Mouse (Mus musculus) spleen, embryonic (tissue): ENCODE measurements around the gene Eif4g2.

Experiments used
- CTCF ChIA-PET: fragments of 350-600 bp; sonication (Branson Sonifier 250); formaldehyde crosslinking; loops from one replicate; lab custom pipeline; 2022; lab: Charles Lee

Eif4g2 gene

DNA sequence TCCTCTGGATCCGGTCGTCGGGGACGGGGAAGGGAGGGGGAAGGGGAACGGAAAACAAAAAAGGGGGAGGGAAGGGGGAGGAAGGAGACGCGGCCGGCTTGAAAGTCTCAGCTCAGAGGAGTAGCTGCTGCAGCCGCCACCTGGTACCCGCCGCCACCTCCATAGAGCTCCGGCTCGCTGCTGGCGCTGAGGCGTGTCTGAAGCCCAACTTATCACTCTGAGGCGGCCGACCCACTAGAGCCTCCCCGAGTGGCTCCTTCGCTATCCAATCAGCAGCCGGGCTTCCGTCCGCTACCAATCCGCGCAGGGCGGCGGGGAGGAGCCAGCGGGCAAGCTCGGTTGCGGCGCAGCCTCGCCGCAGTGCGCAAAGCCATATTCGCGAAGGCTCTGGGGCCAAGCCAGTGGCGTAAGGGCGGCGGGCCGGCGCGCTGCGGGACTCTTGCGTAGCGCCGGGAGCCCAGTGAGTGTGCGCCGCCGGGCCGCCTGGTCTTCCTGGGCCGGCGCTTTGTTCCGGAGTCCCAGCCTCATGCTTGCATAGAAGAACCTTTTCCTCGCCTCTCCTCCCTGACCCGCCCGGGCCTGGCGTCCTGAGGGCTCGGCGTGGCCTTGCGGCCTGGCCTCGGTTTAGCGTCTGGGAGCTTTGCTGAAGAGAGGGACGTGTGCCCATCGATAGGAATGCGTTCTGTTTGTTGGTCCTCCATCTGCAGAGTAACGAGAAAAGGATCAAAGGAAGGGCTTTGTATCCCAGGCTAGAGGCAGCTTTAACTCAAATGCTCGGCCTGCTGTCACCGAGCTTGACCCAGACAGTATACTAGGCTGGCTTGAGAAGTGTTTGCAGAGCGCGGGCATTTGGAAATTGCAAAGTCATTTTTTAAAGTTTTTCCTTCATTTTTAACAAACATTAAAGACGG is at the start of gene Eif4g2:
TSS of gene Eif4g2 (minus strand) at position 209 of the 911 bp plus-strand sequence.
- CTCF ChIA-PET, result interaction anchor here (0.8 kb wide), 1 partner anchor 33 kb away, joined by 3 read pairs; no protein-coding TSS in a partner anchor

DNA sequence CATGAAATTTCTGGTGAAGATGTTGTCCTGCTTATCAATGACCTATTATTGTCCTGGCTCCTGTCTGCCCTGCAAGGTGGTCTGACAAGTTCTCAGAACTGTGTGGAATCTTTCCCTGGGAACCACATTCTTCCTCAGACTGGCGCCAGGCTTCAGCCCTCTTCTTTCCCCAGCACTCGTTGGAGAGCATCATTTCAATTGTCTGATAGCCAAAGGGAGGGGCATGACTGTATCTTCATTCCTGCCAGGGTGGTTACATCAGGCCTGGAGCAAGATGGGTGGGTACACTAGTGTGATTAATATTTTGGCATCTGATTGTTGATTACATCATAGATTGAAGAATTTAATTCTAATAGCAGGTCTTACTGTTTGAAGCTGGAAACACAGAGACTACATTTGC is 49.8 kb upstream of the Eif4g2 start:
- CTCF ChIA-PET, result no interaction called here

DNA sequence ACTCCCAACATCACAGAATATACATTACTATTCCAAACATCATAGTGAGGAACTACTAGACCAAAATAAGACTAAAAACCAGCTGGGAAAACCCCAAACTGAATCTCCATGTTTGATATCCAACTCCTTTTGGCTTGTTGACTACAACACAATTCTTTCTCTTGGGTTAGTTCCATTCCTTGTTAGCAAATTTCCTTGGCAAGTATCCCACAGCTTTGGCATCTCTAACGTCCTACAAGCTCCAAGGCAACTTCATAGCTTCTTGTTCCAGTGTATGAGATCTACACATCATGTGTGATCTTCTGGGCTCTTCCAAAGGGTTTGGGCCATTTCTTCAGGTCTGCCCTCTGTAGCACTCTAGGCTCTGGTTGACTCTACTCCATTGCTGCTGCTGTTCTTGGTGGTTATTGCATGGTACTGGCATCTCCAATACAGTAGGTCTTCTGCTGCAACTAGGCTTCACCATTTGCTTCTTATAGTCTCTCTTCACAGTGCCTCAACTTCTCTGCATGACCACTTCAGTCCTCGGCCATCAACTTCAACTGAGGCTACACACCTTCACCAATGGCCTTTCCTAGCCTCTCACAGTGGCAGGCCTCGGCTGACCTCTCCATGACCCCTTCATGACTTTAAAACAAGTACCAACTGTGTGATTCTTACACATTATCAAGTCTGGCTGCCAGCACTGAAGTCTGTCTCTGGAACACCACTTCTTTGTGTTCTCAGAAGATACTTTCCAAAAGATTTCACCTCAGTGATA is 44.0 kb upstream of the Eif4g2 start:
- CTCF ChIA-PET, result no interaction called here

DNA sequence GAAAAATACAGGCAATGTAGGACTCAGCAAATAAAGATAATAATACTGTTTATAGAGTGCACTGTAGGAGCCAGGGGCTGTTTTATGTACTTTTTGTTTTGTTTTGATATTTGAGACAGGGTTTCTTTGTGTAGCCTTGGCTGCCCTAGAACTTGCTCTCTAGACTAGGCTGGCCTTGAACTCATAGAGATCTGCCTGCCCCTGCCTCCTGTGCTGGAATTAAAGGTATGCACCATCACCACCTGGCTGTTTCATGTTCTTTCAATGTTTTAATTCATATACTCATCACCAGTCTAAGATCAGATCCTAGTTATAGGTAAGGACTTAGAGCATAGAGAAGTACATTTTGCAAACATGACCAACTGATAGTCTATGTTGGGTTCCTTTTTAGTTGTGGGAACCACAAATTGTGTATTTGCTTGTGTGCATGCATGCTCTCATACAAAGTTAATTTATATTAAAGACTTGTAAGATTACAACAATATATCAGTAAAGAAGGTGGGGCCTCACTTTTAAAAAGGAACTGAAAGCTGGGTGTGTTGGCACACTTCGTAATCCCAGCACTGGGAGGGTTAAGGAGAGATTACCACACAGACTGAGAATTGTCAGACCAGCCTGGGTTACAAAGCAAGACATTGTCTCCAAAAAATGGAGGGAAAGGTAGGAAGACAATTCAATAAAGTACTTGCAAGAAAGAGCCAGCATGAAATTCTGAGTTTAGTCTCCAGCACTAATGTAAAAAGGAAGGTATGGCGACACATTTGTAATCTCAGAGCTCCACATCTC is 41.1 kb upstream of the Eif4g2 start:
- CTCF ChIA-PET, result no interaction called here

DNA sequence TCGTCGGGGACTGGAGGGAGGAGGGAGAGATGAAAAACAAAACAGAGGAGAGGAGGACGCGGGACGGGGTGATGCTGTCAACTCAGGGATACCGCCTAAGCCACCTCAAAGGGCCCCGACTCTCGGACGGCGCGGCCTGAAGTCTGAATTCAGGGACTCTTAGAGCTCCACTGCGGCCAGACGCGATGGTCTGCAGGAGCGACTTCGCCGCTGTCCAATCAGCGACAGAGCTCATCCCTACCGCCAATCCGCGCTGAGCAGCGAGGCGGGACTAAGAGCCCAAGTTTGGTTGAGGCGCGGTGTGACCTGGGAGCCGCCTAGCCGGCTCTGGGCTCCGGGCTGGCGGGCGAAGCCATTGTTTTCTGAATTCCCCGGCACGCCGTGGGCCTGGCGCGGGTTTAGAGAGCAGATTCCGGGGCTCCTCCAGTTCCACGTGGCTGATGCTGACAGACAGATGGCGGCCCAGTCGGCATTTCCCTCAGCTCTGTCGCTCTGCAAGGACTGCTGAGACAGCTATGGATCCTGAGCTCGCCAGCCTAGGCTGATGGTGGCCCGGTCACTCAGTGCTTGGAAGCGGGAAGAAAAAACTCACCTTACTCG is 39.8 kb upstream of the Eif4g2 start:
- CTCF ChIA-PET, result interaction anchor here (0.6 kb wide), 1 partner anchor 1731 kb away, joined by 3 read pairs; no protein-coding TSS in a partner anchor

DNA sequence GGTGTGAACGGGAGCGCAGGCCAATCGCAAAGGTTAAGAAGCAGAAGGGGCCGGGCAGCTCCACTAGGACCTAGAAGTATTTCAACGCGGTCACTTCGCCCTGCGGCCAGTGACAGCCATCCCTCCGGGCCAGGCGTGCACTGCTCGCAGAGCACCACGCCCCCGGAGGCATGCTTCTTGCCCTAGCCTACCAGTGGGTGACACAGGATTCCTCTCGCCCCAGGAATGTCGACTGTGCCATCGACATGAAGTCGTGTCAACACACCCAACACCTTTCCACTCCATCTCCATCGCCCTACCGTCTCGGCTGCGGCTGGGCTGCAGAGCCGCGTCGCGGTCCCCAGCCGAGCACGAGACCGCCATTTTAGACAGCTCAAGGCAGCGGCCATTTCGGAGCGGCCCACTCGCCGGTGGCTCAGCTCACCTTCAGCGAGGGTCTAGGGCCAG is 39.3 kb upstream of the Eif4g2 start:
- CTCF ChIA-PET, result no interaction called here

DNA sequence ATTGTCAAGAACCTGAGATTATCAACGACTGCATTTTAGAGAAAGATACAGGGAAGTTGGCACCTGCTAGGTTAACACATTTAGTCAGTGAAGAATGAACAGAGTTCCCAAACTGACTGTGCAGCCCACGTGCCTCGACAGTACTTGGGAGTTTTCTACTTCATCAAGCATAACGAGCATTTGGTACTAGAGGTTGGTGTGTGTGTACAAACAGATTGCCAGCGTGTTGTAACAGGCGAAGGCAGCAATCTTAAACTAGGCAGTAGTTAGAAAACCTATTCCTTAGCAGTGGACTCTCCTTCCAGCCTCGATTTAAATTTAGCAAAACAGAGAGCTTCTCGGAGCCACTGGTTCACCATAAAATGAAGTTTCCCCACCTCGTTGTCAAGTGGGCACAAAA is 38.7 kb upstream of the Eif4g2 start:
- CTCF ChIA-PET, result no interaction called here

DNA sequence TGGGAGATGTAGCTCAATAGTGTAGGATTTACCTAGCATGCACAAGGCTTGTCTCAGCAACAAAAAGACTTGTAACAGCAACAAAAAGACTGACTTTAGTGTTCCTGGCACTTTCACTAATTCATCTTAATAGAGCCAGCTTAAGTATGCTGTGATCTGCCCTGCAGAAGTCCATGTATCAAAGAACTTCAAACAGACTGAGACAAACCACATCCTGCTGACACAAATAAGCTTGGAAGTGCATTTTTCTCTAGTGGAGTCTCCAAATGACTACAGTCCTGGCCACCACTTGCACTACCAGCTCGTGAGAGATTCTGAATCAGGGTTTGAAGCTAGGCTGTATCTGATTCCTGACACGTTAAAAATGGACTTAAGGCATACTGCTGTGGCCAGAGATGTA is 26.7 kb upstream of the Eif4g2 start:
- CTCF ChIA-PET, result no interaction called here

DNA sequence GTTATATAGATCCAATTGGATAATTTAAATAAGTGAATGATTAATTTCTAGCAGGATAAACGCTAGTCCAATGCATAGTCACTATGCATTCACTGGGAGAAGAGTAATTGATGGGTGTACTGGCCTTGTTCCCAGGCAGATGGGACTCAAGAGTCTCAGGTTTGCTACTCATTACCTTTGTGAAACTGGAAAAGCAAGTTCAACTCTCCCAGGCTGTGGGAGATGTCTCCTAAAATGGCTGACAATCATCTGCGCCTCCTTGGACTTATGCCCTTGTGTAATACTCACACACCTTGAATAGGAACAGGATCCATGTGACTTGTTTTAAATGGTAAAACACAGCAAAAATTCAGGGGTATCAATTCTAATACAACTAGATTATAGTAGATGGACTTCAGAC is 26.3 kb upstream of the Eif4g2 start:
- CTCF ChIA-PET, result no interaction called here

DNA sequence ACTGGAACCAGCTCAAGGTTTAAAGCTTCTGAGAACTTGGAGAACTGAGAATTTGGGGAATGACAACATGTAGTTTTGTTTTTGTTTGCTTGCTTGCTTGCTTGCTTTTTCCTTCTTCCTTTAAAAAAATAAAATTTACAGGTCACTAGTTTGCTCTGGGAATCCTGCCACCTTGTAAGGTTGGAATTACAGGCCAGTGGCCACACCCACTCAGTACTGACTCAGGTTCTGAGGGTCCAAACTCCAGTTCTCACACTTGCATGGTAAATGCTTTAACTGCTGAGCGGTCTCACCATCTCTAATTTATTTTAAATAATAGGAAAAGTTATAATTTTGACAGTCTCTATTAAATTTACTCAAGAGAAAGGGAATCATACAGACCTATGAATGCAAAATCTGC is 15.4 kb upstream of the Eif4g2 start:
- CTCF ChIA-PET, result no interaction called here

DNA sequence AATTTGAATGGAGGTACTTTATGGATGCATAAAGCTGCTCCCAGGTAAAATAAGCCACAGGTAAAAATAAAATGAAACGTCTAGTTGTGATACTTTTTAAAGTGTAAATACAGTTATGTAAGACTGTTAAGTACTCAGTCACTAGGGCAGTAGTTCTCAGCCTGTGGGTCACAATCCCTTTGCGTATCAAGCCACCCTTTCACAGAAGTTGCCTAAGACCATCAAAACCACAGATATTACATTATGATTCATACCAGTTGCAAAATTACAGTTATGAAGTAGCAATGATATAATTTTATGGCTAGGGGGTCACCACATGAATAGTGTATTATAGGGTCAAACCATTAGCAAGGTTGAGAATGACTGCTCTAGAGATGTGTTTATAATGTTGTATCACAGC is 12.3 kb upstream of the Eif4g2 start:
- CTCF ChIA-PET, result no interaction called here

DNA sequence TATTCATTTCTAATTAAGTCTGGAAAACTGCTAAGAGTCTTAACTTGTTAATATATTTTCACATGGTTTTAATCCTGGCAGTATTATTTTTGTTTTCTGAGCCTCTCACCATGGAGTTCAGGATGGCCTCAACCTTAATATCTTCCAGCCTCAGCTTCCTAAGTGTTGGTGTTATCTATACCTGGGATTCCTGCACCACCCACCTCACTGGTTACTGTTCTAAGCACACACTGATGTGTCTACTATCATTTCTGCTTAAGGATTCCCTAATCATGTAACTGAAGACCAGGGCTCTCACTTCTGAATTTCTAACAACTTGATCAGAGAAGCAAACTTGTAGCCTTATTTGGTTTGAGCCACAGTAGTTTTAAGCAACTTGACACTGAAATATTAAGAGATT is 2.3 kb upstream of the Eif4g2 start:
- CTCF ChIA-PET, result interaction anchor here (0.6 kb wide), 1 partner anchor 70 kb away, joined by 8 read pairs; no protein-coding TSS in a partner anchor

DNA sequence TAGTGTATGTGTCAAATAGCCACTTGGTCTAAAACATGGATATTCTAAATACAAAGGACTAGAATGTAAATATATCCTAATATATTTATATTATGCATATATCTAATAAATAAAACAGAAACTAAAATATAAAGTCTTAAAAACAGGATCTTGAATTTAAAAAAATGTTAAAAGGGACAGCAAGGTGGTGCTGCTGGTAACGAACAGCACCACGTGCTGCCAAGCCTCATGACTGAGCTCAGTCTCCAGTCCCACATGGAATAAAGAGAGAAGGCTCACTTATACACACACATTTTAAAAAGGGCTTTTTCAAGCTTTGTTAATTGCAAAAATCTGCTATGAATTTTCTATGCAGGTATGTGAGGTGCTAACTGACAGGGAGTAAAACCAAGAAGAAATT is 1.6 kb upstream of the Eif4g2 start:
- CTCF ChIA-PET, result interaction anchor here (0.6 kb wide), 1 partner anchor 69 kb away, joined by 8 read pairs; no protein-coding TSS in a partner anchor

DNA sequence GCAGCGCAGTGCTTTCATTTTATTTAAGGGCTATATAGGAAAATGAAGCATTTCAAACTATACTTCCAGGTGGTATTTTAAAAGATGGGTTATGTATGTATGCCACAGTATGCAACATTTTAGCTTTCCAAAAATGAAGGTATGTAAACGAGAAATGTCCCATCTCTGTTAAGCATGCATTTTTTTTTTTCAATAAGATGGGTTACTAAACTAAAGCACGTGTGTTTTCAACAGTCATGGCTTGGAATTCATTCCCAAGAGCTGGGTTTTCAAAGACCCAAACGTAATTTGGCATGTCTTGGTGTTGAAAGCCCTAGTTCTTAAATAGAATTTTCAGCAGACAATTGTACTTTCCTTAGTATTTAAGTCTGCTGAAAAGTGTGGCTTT is 897 bp upstream of the Eif4g2 start:
- CTCF ChIA-PET, result interaction anchor here (0.8 kb wide), 1 partner anchor 32 kb away, joined by 3 read pairs; no protein-coding TSS in a partner anchor

DNA sequence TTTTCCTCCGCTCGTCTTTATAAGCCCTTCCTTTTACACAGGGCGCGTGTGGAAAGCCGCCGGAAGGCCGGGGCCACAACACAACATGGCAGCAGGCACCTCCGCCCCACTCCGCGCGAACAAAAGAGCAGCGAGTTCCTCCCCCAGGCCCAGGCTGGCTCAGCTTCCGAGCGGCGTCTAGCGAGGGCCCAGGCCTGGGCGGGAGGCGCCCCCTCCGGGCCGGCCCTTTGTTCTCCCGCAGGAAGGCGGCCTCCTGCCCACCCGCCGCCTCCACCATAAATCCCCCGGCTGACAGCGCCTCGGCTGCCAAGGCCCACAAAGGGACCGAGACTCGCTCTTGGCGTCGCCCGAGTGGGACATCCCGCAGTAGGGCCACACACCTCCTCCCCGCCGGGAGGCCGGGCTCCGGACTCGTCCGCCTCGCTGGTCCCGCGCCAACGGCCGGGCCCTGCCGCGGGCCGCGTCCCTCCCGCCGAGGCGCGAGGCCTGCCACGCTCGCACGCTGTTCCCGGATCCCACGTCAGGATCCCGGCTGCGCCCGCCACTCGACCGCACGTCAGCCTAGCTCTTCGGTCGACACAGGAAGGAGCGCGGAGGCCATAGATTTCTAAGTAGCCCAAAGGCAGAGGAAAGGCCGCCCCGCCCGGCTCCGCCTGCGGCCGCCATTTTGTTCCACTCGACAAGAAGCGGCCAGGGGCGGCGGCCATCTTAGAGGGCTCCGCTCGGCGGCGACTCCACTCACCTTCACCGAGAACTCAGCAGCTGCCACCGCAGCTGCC is 598 bp downstream of the Eif4g2 start:
- CTCF ChIA-PET, result no interaction called here

DNA sequence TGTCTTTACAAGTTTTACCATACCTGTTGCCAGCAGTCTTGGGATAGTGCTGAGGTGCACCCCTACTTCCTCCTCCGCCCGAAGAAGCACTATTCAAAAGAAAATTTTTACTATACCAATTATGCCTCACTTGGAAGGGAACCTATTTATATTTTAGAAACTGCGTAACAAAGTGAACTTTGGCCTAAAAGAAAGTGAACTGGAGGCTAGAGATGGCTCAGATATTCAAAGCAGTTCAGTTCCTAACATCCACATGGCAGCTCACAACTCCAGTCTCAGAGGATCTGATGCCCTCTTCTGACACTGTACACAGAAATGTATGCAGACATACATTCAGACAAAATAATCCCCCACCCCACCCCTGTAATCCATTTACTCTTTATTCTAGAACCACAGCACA is 2.0 kb downstream of the Eif4g2 start:
- CTCF ChIA-PET, result no interaction called here

DNA sequence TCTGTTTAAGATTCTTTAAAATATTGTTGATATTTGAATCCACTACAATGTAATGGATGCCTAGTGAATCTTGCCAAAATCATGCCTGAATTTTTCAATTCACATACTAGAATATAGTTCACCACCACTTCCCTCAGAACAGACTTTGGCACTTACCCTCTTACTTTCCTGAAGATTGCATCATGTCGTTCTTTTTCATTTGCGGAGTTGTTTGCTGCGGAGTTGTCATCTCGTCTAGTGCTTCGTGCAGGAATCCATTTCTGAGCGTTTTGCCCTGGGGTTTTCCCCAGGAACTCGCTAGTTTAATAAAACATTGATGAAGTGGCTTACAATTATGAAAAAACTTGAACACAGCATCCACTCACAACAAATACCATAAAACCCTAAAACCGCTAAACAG is 2.8 kb downstream of the Eif4g2 start:
- CTCF ChIA-PET, result no interaction called here

DNA sequence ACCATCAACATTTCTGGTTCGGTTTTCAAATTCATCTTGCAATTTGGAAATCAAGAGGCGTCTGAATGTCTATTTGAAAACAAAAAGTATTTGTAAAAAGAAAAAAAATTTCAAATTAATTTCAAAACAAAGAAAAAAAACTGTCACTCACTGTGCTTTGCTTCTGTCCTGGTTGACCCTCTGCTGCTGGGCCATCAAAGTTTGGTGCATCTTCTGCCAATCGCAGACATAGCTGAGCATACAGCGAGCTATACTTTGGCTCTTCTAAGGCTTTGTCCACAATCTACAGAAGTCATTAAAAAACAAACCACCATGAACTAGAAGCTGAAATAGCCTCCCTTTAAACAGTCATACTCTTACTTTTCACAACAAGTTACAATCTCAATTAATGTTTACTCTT is 4.6 kb downstream of the Eif4g2 start:
- CTCF ChIA-PET, result no interaction called here

DNA sequence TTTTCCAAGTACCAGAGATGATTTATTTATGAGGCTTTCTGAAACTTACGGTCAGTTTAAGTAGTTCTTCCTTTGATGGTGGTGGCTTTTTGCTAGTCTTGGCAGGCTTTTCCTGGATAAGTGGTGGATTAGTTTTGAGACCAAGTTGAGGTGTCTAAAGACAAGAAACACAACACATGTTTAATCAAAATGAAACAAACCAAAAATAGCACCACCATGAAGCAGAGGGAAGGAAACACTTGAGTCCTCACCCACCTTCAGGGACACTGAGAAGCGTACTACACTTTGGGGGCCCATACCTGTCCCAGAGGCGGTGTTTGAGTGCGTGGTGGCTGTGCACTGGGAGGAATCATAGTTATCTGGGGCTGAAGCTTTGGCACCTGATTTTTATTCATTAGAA is 7.5 kb downstream of the Eif4g2 start:
- CTCF ChIA-PET, result no interaction called here

DNA sequence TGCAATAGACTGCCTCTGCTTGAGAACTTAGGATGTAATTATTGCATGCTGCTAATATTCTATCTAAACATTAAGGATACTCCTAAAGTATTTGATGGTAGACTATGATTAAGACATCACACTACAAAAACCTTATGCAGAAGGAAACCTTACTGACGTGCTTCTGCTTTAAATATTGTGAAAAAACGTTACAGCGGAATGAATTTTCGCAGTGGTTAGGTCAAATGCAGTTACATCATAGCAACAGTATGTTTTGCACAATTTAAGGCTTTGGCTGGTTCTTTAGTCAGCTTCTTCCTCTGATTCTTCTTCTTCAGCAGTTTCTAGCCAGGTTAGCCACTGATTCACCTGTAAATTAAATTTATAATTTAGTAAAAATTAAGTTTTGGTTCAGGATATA is 10.4 kb downstream of the Eif4g2 start:
- CTCF ChIA-PET, result no interaction called here

DNA sequence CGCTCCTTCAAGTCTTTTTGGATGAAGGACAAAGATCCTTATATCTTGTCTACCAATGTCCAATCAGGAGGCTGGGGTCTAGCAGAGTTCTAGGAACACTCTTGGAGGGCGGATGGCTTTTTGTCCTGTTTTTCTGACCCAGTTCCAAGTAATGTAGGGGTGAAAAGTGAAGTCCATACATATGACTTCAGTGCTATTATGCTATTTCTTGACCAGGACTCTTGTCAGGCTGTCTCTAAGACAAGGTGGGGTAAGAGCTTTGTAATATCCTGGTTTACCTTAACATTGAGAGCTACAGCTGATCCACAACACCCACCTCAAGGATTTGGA is 12.7 kb downstream of the Eif4g2 start:
- CTCF ChIA-PET, result no interaction called here
